Mouse (Mus musculus): ENCODE data around the gene Cerk.
"Not testable (repeated sequence)": the region's sequence is repeated elsewhere in the genome, so short reads cannot be mapped to it uniquely, and the experiment has no call there.

Gene Cerk

GRCm38 (mm10) chr15:86167787-86168504 is 18.0 kb downstream of the Cerk start:
- no peak for ATAC-seq (ENCODE audit: insufficient number of reproducible peaks, low FRiP score, low TSS enrichment)

GRCm38 (mm10) chr15:86167032-86167655 is 18.8 kb downstream of the Cerk start:
- ATAC-seq (ENCODE audit: insufficient number of reproducible peaks, low FRiP score, low TSS enrichment) = peak; percentile 78

- ATAC-seq (ENCODE audit: insufficient number of reproducible peaks, low FRiP score, low TSS enrichment) = no peak
Observed at GRCm38 (mm10) chr15:86165811-86166590, 19.9 kb downstream of the Cerk start.

GRCm38 (mm10) chr15:86164718-86165345 is 21.1 kb downstream of the Cerk start:
- no peak for ATAC-seq (ENCODE audit: insufficient number of reproducible peaks, low FRiP score, low TSS enrichment)

- ATAC-seq (ENCODE audit: insufficient number of reproducible peaks, low FRiP score, low TSS enrichment) = not testable (repeated sequence)
Observed at GRCm38 (mm10) chr15:86161800-86162199, 24.1 kb downstream of the Cerk start.

- no peak for ATAC-seq (ENCODE audit: insufficient number of reproducible peaks, low FRiP score, low TSS enrichment)
Observed at GRCm38 (mm10) chr15:86160906-86161305, 25.0 kb downstream of the Cerk start.

- ATAC-seq (ENCODE audit: insufficient number of reproducible peaks, low FRiP score, low TSS enrichment) = no peak
Observed at GRCm38 (mm10) chr15:86159719-86160118, 26.2 kb downstream of the Cerk start.

- no peak for ATAC-seq (ENCODE audit: insufficient number of reproducible peaks, low FRiP score, low TSS enrichment)
Observed at GRCm38 (mm10) chr15:86159093-86159492, 26.8 kb downstream of the Cerk start.

- no peak for ATAC-seq (ENCODE audit: insufficient number of reproducible peaks, low FRiP score, low TSS enrichment)
Observed at GRCm38 (mm10) chr15:86156492-86156891, 29.4 kb downstream of the Cerk start.

GRCm38 (mm10) chr15:86153481-86153960 is 32.4 kb downstream of the Cerk start:
- no peak for ATAC-seq (ENCODE audit: insufficient number of reproducible peaks, low FRiP score, low TSS enrichment)

- ATAC-seq (ENCODE audit: insufficient number of reproducible peaks, low FRiP score, low TSS enrichment) = no peak
Observed at GRCm38 (mm10) chr15:86150593-86150992, 35.3 kb downstream of the Cerk start.

- ATAC-seq (ENCODE audit: insufficient number of reproducible peaks, low FRiP score, low TSS enrichment) = no peak
Observed at GRCm38 (mm10) chr15:86146922-86147321, 39.0 kb downstream of the Cerk start.

- no peak for ATAC-seq (ENCODE audit: insufficient number of reproducible peaks, low FRiP score, low TSS enrichment)
Observed at GRCm38 (mm10) chr15:86145046-86145445, 40.9 kb downstream of the Cerk start.

GRCm38 (mm10) chr15:86144577-86144976 is 41.4 kb downstream of the Cerk start:
- ATAC-seq (ENCODE audit: insufficient number of reproducible peaks, low FRiP score, low TSS enrichment) = no peak

GRCm38 (mm10) chr15:86140323-86140722 is 45.6 kb downstream of the Cerk start:
- no peak for ATAC-seq (ENCODE audit: insufficient number of reproducible peaks, low FRiP score, low TSS enrichment)

GRCm38 (mm10) chr15:86137638-86138037 is 48.3 kb downstream of the Cerk start:
- ATAC-seq (ENCODE audit: insufficient number of reproducible peaks, low FRiP score, low TSS enrichment) = no peak

GRCm38 (mm10) chr15:86134941-86135783 is 50.8 kb downstream of the Cerk start:
- peak; percentile 43; the same call in 1 of the 2 replicates for ATAC-seq (ENCODE audit: insufficient number of reproducible peaks, low FRiP score, low TSS enrichment)

GRCm38 (mm10) chr15:86130657-86131056 is 55.3 kb downstream of the Cerk start:
- ATAC-seq (ENCODE audit: insufficient number of reproducible peaks, low FRiP score, low TSS enrichment) = no peak

- no peak for ATAC-seq (ENCODE audit: insufficient number of reproducible peaks, low FRiP score, low TSS enrichment)
Observed at GRCm38 (mm10) chr15:86129036-86129435, 56.9 kb downstream of the Cerk start.

- peak; percentile 24; the same call in 1 of the 2 replicates for ATAC-seq (ENCODE audit: insufficient number of reproducible peaks, low FRiP score, low TSS enrichment)
Observed at GRCm38 (mm10) chr15:86124359-86124758, 61.6 kb downstream of the Cerk start.
